Mouse (Mus musculus) B cell, adult 2 months (primary cell): Measurements from ENCODE around the gene Tle2.

ENCODE experiments used
- DNase-seq, 2 experiments: peaks; one replicate each; pipeline ENCODE4 v3.0.0; 2022

Tle2 gene

GRCm38 (mm10) chr10:81553807-81554755 lies 20.3 kb upstream of the Tle2 start:
- peak; percentile 48 to 58 for DNase-seq

- peak; percentile 60 to 61 for DNase-seq
These were observed 18.1 kb upstream of the Tle2 start for GRCm38 (mm10) chr10:81556282-81556681.

- no peak for DNase-seq
These were observed 16.9 kb upstream of the Tle2 start for GRCm38 (mm10) chr10:81557491-81557890.

GRCm38 (mm10) chr10:81559163-81559626 lies 15.2 kb upstream of the Tle2 start, which contains the start of gene Aes:
Gene Aes (plus strand): TSS chr10:81559488.
- peak; percentile 78 for DNase-seq

GRCm38 (mm10) chr10:81559627-81560539 lies 14.5 kb upstream of the Tle2 start:
- peak; percentile 55 to 60 for DNase-seq

GRCm38 (mm10) chr10:81560719-81561459 lies 13.5 kb upstream of the Tle2 start:
- DNase-seq, result peak; percentile 72 to 73

- DNase-seq, result no peak
These were observed 11.9 kb upstream of the Tle2 start for GRCm38 (mm10) chr10:81562411-81562810.

GRCm38 (mm10) chr10:81563481-81563880 lies 10.9 kb upstream of the Tle2 start:
- DNase-seq, result no peak

- DNase-seq, result no peak
These were observed 10.1 kb upstream of the Tle2 start for GRCm38 (mm10) chr10:81564216-81564615.

GRCm38 (mm10) chr10:81564734-81565133 lies 9.6 kb upstream of the Tle2 start:
- DNase-seq, result peak; percentile 80 to 82

- no peak for DNase-seq
These were observed 8.8 kb upstream of the Tle2 start for GRCm38 (mm10) chr10:81565257-81566228.

GRCm38 (mm10) chr10:81568381-81569191 lies 5.8 kb upstream of the Tle2 start:
- no peak for DNase-seq

GRCm38 (mm10) chr10:81569507-81570237 lies 4.7 kb upstream of the Tle2 start:
- DNase-seq, result no peak

GRCm38 (mm10) chr10:81570238-81570800 lies 4.0 kb upstream of the Tle2 start:
- DNase-seq, result no peak

- DNase-seq, result peak; percentile 82 to 84
These were observed 3.4 kb upstream of the Tle2 start for GRCm38 (mm10) chr10:81570831-81571500.

GRCm38 (mm10) chr10:81571501-81571876 lies 2.9 kb upstream of the Tle2 start:
- DNase-seq, result peak; percentile 90 to 91

GRCm38 (mm10) chr10:81572133-81572671 lies 2.2 kb upstream of the Tle2 start:
- no peak for DNase-seq

GRCm38 (mm10) chr10:81572975-81573374 lies 1.4 kb upstream of the Tle2 start:
- no peak for DNase-seq
